ENCODE assay signal across 13 mouse cellular contexts in genomic region chr11:72436271-72436670, GRCm38 (mm10). TPM values are rescaled to one million over a fixed set of nuclear protein-coding genes. Genes with fewer than 3 reads are reported as not detected.
DNase-seq lines count a peak whose midpoint lies in the region; ATAC-seq and TF ChIP-seq lines count a peak whose summit lies in the region.
"Had no signal": no experiment of that assay in that cellular context is flagged by ENCODE, and none has a peak within 500 bp of the region (broad histone marks: within the 10 kb centered on the region; RNA-seq: fewer than 3 reads in every experiment).

No protein-coding gene starts in this region.

- peak overlapping the region; percentile 19; the same call in 1 of the 2 replicates for H3K9ac ChIP-seq in liver, adult 2 months (ENCODE audit: low read depth, low read length)
- no peak overlapping the region for H3K9ac ChIP-seq in liver, embryonic 12.5 days
- no peak overlapping the region for H3K9ac ChIP-seq in intestine, postnatal 0 days (ENCODE audit: low read depth, low read length)
- no peak overlapping the region for H3K9ac ChIP-seq in hindbrain, embryonic 11.5 days (ENCODE audit: low read depth, low read length)
- H3K9ac ChIP-seq: limb, embryonic 12.5 days had no signal

- no peak overlapping the region for H3K27ac ChIP-seq in heart, embryonic 10.5 days
- H3K27ac ChIP-seq in liver, adult 2 months (replicated peaks; ENCODE audit: insufficient read depth, low read depth, low read length): peak overlapping the region; percentile 94
- no peak overlapping the region for H3K27ac ChIP-seq in liver, embryonic 12.5 days
- H3K27ac ChIP-seq in intestine, postnatal 0 days (ENCODE audit: low read depth, low read length): no peak overlapping the region
- no peak overlapping the region for H3K27ac ChIP-seq in hindbrain, embryonic 11.5 days (ENCODE audit: low read depth, low read length)
- H3K27ac ChIP-seq: limb, embryonic 12.5 days had no signal

- no peak for ATAC-seq in liver, embryonic 12.5 days
- ATAC-seq in intestine, postnatal 0 days: no peak
- no peak for ATAC-seq in hindbrain, embryonic 11.5 days (ENCODE audit: low FRiP score)
- ATAC-seq: forebrain, embryonic 14.5 days had no signal

- no peak overlapping the region for H3K4me3 ChIP-seq in heart, embryonic 10.5 days
- H3K4me3 ChIP-seq in liver, adult 2 months (ENCODE audit: insufficient read depth, low read depth, low read length): peak overlapping the region; percentile 37; the same call in 1 of the 2 replicates
- no peak overlapping the region for H3K4me3 ChIP-seq in liver, embryonic 12.5 days
- H3K4me3 ChIP-seq in intestine, postnatal 0 days (ENCODE audit: low read depth, low read length): peak overlapping the region; percentile 36; the same call in 1 of the 2 replicates
- no peak overlapping the region for H3K4me3 ChIP-seq in hindbrain, embryonic 11.5 days (ENCODE audit: low read depth, low read length)
- H3K4me3 ChIP-seq: limb, embryonic 12.5 days had no signal

- no peak for TF ChIP-seq POLR2A in liver, adult 2 months (IDR thresholded peaks at IDR 0.05; ENCODE audit: extremely low read depth, insufficient read depth, low read length)

- H3K4me1 ChIP-seq in heart, embryonic 10.5 days: 0 out of 2 replicates have a peak, but pooled peaks cover 6% of the 10 kb centered on the region
- peaks cover 20% of the 10 kb centered on the region for H3K4me1 ChIP-seq in liver, adult 2 months (ENCODE audit: control insufficient read depth, insufficient read depth, low read length)
- H3K4me1 ChIP-seq in liver, embryonic 12.5 days: no peaks in the 10 kb centered on the region
- H3K4me1 ChIP-seq in intestine, postnatal 0 days (replicated peaks; ENCODE audit: control insufficient read depth, insufficient read depth, low read length): peaks cover 10% of the 10 kb centered on the region; the same call in 1 of the 2 replicates
- H3K4me1 ChIP-seq in hindbrain, embryonic 11.5 days (replicated peaks; ENCODE audit: control insufficient read depth, insufficient read depth, low read length): no peaks in the 10 kb centered on the region
- H3K4me1 ChIP-seq: limb, embryonic 12.5 days had no signal

- H3K9me3 ChIP-seq in heart, embryonic 10.5 days: no peaks in the 10 kb centered on the region
- H3K9me3 ChIP-seq in liver, embryonic 12.5 days (replicated peaks): no peaks in the 10 kb centered on the region
- no peaks in the 10 kb centered on the region for H3K9me3 ChIP-seq in intestine, postnatal 0 days (ENCODE audit: control insufficient read depth)
- no peaks in the 10 kb centered on the region for H3K9me3 ChIP-seq in hindbrain, embryonic 11.5 days (ENCODE audit: control insufficient read depth, low read length)
- H3K9me3 ChIP-seq: limb, embryonic 12.5 days had no signal

- no peak overlapping the region for H3K4me2 ChIP-seq in liver, embryonic 12.5 days
- peak overlapping the region; percentile 66 for H3K4me2 ChIP-seq in intestine, postnatal 0 days (replicated peaks; ENCODE audit: low read depth)
- no peak overlapping the region for H3K4me2 ChIP-seq in hindbrain, embryonic 11.5 days (replicated peaks; ENCODE audit: low read depth, low read length)
- H3K4me2 ChIP-seq: limb, embryonic 12.5 days; midbrain, embryonic 11.5 days had no signal

- H3K36me3 ChIP-seq in heart, embryonic 10.5 days: no peaks in the 10 kb centered on the region
- no peaks in the 10 kb centered on the region for H3K36me3 ChIP-seq in liver, adult 2 months (ENCODE audit: control insufficient read depth, insufficient read depth, low read length)
- no peaks in the 10 kb centered on the region for H3K36me3 ChIP-seq in liver, embryonic 12.5 days
- no peaks in the 10 kb centered on the region for H3K36me3 ChIP-seq in intestine, postnatal 0 days (ENCODE audit: control insufficient read depth, insufficient read depth)
- H3K36me3 ChIP-seq in hindbrain, embryonic 11.5 days (ENCODE audit: control insufficient read depth, insufficient read depth, low read length): no peaks in the 10 kb centered on the region
- H3K36me3 ChIP-seq: limb, embryonic 12.5 days had no signal

- H3K79me2 ChIP-seq in liver, adult 2 months (ENCODE audit: control insufficient read depth, insufficient read depth, low read length): peaks cover 3% of the 10 kb centered on the region; the same call in 1 of the 2 replicates

- 64% methylated on average over 5 of the region's 5 CpGs for WGBS in heart, embryonic 10.5 days
- 59% methylated on average over 5 of the region's 5 CpGs for WGBS in liver, adult 2 months
- WGBS in liver, embryonic 12.5 days (ENCODE audit: insufficient replicate concordance): 70% methylated on average over 5 of the region's 5 CpGs
- WGBS in intestine, postnatal 0 days: 73% methylated on average over 5 of the region's 5 CpGs
- WGBS in hindbrain, embryonic 11.5 days: 80% methylated on average over 5 of the region's 5 CpGs

- H3K27me3 ChIP-seq in heart, embryonic 10.5 days (ENCODE audit: insufficient read depth, poor library complexity, severe bottlenecking): peaks cover 12% of the 10 kb centered on the region; the same call in 1 of the 2 replicates
- no peaks in the 10 kb centered on the region for H3K27me3 ChIP-seq in liver, adult 2 months (ENCODE audit: control insufficient read depth, insufficient read depth, low read length)
- H3K27me3 ChIP-seq in liver, embryonic 12.5 days (replicated peaks): peaks cover 4% of the 10 kb centered on the region; the same call in 1 of the 2 replicates
- no peaks in the 10 kb centered on the region for H3K27me3 ChIP-seq in intestine, postnatal 0 days (replicated peaks; ENCODE audit: control insufficient read depth, insufficient read depth, low read length)
- H3K27me3 ChIP-seq in hindbrain, embryonic 11.5 days (ENCODE audit: control insufficient read depth, insufficient read depth, low read length): no peaks in the 10 kb centered on the region
- H3K27me3 ChIP-seq: CH12.LX; limb, embryonic 12.5 days had no signal

- TF ChIP-seq CTCF in liver, adult 2 months (IDR thresholded peaks at IDR 0.05; ENCODE audit: low read depth, low read length): no peak
- TF ChIP-seq CTCF in intestine, postnatal 0 days (IDR thresholded peaks at IDR 0.05; ENCODE audit: low read depth): no peak

- peak; percentile 97 for DNase-seq in heart, adult 11 months
- DNase-seq in heart, embryonic 10.5 days (ENCODE audit: low spot score): no peak
- DNase-seq in liver, adult 2 months (ENCODE audit: extremely low read depth, low read depth, low spot score): peak; percentile 76
- peak; percentile 56 for DNase-seq in adrenal gland, adult 8-10 months
- no peak for DNase-seq in frontal cortex, postnatal 10 days (ENCODE audit: low spot score in 2 of 2)
- DNase-seq in hindbrain, embryonic 11.5 days (ENCODE audit: low spot score): no peak

RNA-seq across cellular contexts. Expression of gene Ggt6, which starts 0.9 kb away (rescaled TPM):
- not detected in 2 replicates for polyA plus RNA-seq in heart, embryonic 10.5 days (2016; fragmentation: Nextera tagmentation; extraction: Ambion mirVana)
- total RNA-seq in liver, adult 2 months (2014; rRNA removed): 13.6 and 16.2 TPM in 2 replicates
- 33.7 and 44.3 TPM in 2 replicates for polyA plus RNA-seq in liver, adult 2 months (2012; rRNA removed)
- 0.12 TPM in 1 of 2 replicates, not detected in the other for polyA plus RNA-seq in liver, embryonic 12.5 days (2016; fragmentation: Nextera tagmentation; extraction: Ambion mirVana)
- 1 to 10 TPM; 1.4 to 4.8 (median 3.4) TPM for total RNA-seq in adrenal gland, adult 8-10 months (2022)
- 8.1 and 8.6 TPM in 2 replicates for polyA plus RNA-seq in intestine, postnatal 0 days (2015; fragmentation: Nextera tagmentation; extraction: Ambion mirVana)
- not detected in 2 replicates for polyA plus RNA-seq in hindbrain, embryonic 11.5 days (2014; fragmentation: Nextera tagmentation; extraction: Ambion mirVana)
- total RNA-seq: common myeloid progenitor, adult 5-6 weeks had no signal
- polyA plus RNA-seq: forebrain, embryonic 14.5 days; midbrain, embryonic 11.5 days had no signal

RNA-seq across cellular contexts. Expression of gene Mybbp1a, which starts 4.9 kb away (rescaled TPM):
- 133 and 186 TPM in 2 replicates for polyA plus RNA-seq in heart, embryonic 10.5 days (2016; fragmentation: Nextera tagmentation; extraction: Ambion mirVana)
- 13.7 and 18.8 TPM in 2 replicates for total RNA-seq in liver, adult 2 months (2014; rRNA removed)
- polyA plus RNA-seq in liver, adult 2 months (2012; rRNA removed): 14.8 and 21.6 TPM in 2 replicates
- 174 and 192 TPM in 2 replicates for polyA plus RNA-seq in liver, embryonic 12.5 days (2016; fragmentation: Nextera tagmentation; extraction: Ambion mirVana)
- 10 to 100 TPM; 81.9 to 90.7 (median 84.3) TPM for total RNA-seq in adrenal gland, adult 8-10 months (2022)
- polyA plus RNA-seq in intestine, postnatal 0 days (2015; fragmentation: Nextera tagmentation; extraction: Ambion mirVana): 37.3 and 40.7 TPM in 2 replicates
- polyA plus RNA-seq in hindbrain, embryonic 11.5 days (2014; fragmentation: Nextera tagmentation; extraction: Ambion mirVana): 112 and 145 TPM in 2 replicates

RNA-seq across cellular contexts. Expression of gene Smtnl2, which starts 24.8 kb away (rescaled TPM):
- 148 and 184 TPM in 2 replicates for polyA plus RNA-seq in heart, embryonic 10.5 days (2016; fragmentation: Nextera tagmentation; extraction: Ambion mirVana)
- 0.47 and 0.55 TPM in 2 replicates for total RNA-seq in liver, adult 2 months (2014; rRNA removed)
- polyA plus RNA-seq in liver, adult 2 months (2012; rRNA removed): 0.43 and 0.93 TPM in 2 replicates
- 11.3 and 12.5 TPM in 2 replicates for polyA plus RNA-seq in liver, embryonic 12.5 days (2016; fragmentation: Nextera tagmentation; extraction: Ambion mirVana)
- 1 to 10 TPM; 2.9 to 7.5 (median 5.2) TPM for total RNA-seq in adrenal gland, adult 8-10 months (2022)
- 7.8 and 8.1 TPM in 2 replicates for polyA plus RNA-seq in intestine, postnatal 0 days (2015; fragmentation: Nextera tagmentation; extraction: Ambion mirVana)
- 4.7 and 8.7 TPM in 2 replicates for polyA plus RNA-seq in hindbrain, embryonic 11.5 days (2014; fragmentation: Nextera tagmentation; extraction: Ambion mirVana)

RNA-seq across cellular contexts. Expression of gene Spns2, which starts 53.4 kb away (rescaled TPM):
- polyA plus RNA-seq in heart, embryonic 10.5 days (2016; fragmentation: Nextera tagmentation; extraction: Ambion mirVana): 5.7 and 7.1 TPM in 2 replicates
- total RNA-seq in liver, adult 2 months (2014; rRNA removed): 25.4 and 41.1 TPM in 2 replicates
- polyA plus RNA-seq in liver, adult 2 months (2012; rRNA removed): 47.3 and 65.1 TPM in 2 replicates
- polyA plus RNA-seq in liver, embryonic 12.5 days (2016; fragmentation: Nextera tagmentation; extraction: Ambion mirVana): 11.1 and 11.7 TPM in 2 replicates
- total RNA-seq in adrenal gland, adult 8-10 months (2022): 1 to 10 TPM; 2.5 to 5.0 (median 4.0) TPM
- 19.8 and 20.5 TPM in 2 replicates for polyA plus RNA-seq in intestine, postnatal 0 days (2015; fragmentation: Nextera tagmentation; extraction: Ambion mirVana)
- 5.3 and 6.2 TPM in 2 replicates for polyA plus RNA-seq in hindbrain, embryonic 11.5 days (2014; fragmentation: Nextera tagmentation; extraction: Ambion mirVana)

Comparison
In these comparisons a context has a peak if more than half of its experiments do, and no peak if none do; other contexts are left out.
1. DNase-seq: peak in heart, adult 11 months (single experiment), liver, adult 2 months (single experiment) and adrenal gland, adult 8-10 months (single experiment); none in heart, embryonic 10.5 days (single experiment), frontal cortex, postnatal 10 days (0 of 2) and hindbrain, embryonic 11.5 days (single experiment).
2. H3K4me3 ChIP-seq: peak in liver, adult 2 months (single experiment) and intestine, postnatal 0 days (single experiment); none in heart, embryonic 10.5 days (single experiment), liver, embryonic 12.5 days (single experiment) and hindbrain, embryonic 11.5 days (single experiment).
3. RNA of gene Smtnl2, which starts 24.8 kb away (polyA plus RNA-seq): 148 to 184 TPM in heart, embryonic 10.5 days; 11.3 to 12.5 TPM in liver, embryonic 12.5 days, 7.8 to 8.1 TPM in intestine, postnatal 0 days, 4.7 to 8.7 TPM in hindbrain, embryonic 11.5 days and 0.43 to 0.93 TPM in liver, adult 2 months; every median in the first group is over 10 times any median in the second.